Mouse (Mus musculus) cerebellum, adult 2 months (tissue): Measurements from ENCODE around the gene Kmt5b.
A peak's percentile ranks its signal among the peaks of the same experiment; 100 is the strongest.

Experiments used
- CTCF ChIP-seq: fragments of 200-500 bp; IDR thresholded peaks from 2 replicates; pipeline ENCODE4 v1.5.1; 2011; ENCODE audit warnings: low read depth, mild to moderate bottlenecking, control low read depth, low read length, moderate library complexity, borderline replicate concordance; ENCODE audit not compliant: insufficient read depth
- POLR2A ChIP-seq: fragments of 200-500 bp; IDR thresholded peaks from 2 replicates; pipeline ENCODE4 v1.6.1; 2011; ENCODE audit warnings: low read length, control low read depth, borderline replicate concordance; ENCODE audit not compliant: insufficient read depth

- TF ChIP-seq CTCF (peak; percentile 65), POLR2A (no peak)
These were observed 42.4 kb upstream of the Kmt5b start for GRCm38 (mm10) chr19:3724779-3725178.
